Mouse (Mus musculus) MEL (cell line): ENCODE data around the gene Foxj1.

ENCODE experiments used
- CTCF ChIP-seq, 3 experiments: IDR thresholded peaks in 2 of 3; conservative IDR thresholded peaks in 1 of 3; 2 replicates each; pipeline ENCODE4 v1.5.1; 2011 to 2012; ENCODE audit warnings: low read length in 3 of 3, low read depth in 2 of 3, mild to moderate bottlenecking in 2 of 3, improper control_type of control experiment in 1 of 3, inconsistent platforms in 1 of 3, mixed read lengths in 1 of 3, moderate library complexity in 1 of 3; ENCODE audit not compliant: control insufficient read depth in 1 of 3, insufficient read depth in 1 of 3, poor library complexity in 1 of 3, severe bottlenecking in 1 of 3
- E2F4 ChIP-seq: IDR thresholded peaks from 2 replicates; pipeline ENCODE4 v1.6.1; 2011; ENCODE audit warnings: low read depth, low read length, improper control_type of control experiment, borderline replicate concordance
- GABPA ChIP-seq: IDR thresholded peaks from 2 replicates; pipeline ENCODE4 v1.6.1; 2012; ENCODE audit warnings: low read depth, mild to moderate bottlenecking, inconsistent platforms, low read length, improper control_type of control experiment, moderate library complexity
- JUND ChIP-seq: IDR thresholded peaks from 2 replicates; pipeline ENCODE4 v1.6.1; 2011; ENCODE audit warnings: low read depth, mild to moderate bottlenecking, improper control_type of control experiment, low read length
- POLR2A ChIP-seq, 2 experiments: IDR thresholded peaks; 2 replicates each; pipeline ENCODE4 v1.6.1; 2011 to 2012; ENCODE audit warnings: low read length in 2 of 2, mild to moderate bottlenecking in 2 of 2, control low read depth in 1 of 2, improper control_type of control experiment in 1 of 2, low read depth in 1 of 2, moderate library complexity in 1 of 2; ENCODE audit not compliant: control insufficient read depth in 1 of 2, insufficient read depth in 1 of 2, poor library complexity in 1 of 2
- TBP ChIP-seq: IDR thresholded peaks from 2 replicates; pipeline ENCODE4 v1.8.0; 2011; ENCODE audit warnings: low read depth, low read length, improper control_type of control experiment

DNA sequence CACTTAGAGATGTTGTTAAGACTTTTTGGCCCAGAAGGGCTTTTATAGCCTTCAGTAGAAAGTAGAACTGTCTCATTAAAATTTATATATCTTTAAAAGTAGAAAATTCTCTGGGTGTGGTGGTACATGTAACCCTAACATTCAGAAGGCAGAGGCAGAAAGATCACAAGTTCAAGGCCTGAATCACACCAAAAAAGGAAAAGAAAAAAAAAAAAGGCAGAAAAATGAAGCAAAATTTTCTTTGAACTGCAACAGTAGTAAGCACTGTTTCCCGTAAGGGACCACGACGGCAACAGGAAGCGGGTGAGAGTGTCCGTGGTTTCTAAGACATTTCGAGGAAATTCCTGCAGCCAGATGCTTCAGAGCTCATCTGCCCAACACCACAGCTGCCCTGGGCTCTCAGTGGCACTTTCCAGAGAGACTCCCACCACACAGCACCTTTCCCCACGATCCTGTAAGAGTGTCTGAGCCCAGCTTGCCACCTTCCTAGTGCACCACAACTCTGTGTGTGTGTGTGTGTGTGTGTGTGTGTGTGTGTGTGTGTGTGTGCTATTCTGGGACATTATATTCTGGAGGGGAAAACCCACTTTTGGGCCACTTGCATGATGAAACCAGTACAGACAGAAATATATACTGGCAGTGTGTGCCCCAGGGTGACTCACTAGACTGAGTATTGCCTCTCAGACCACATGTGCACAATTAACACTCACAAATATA is 41.9 kb upstream of the Foxj1 start:
- no peak for TF ChIP-seq POLR2A (IDR thresholded peaks at IDR 0.05; ENCODE audit: control insufficient read depth in 1 of 2, insufficient read depth in 1 of 2, low read depth in 1 of 2, low read length in 2 of 2, poor library complexity in 1 of 2)
- no peak for TF ChIP-seq GABPA
- no peak for TF ChIP-seq TBP
- no peak for TF ChIP-seq JUND
- no peak for TF ChIP-seq CTCF (IDR thresholded peaks at IDR 0.05 in 2 of 3, conservative IDR thresholded peaks at IDR 0.05 in 1 of 3; ENCODE audit: control insufficient read depth in 1 of 3, insufficient read depth in 1 of 3, low read depth in 2 of 3, low read length in 3 of 3, poor library complexity in 1 of 3, severe bottlenecking in 1 of 3)
- TF ChIP-seq E2F4 = no peak
